Comparison of ENCODE assay signal across 11 mouse cellular contexts in the genomic region with DNA sequence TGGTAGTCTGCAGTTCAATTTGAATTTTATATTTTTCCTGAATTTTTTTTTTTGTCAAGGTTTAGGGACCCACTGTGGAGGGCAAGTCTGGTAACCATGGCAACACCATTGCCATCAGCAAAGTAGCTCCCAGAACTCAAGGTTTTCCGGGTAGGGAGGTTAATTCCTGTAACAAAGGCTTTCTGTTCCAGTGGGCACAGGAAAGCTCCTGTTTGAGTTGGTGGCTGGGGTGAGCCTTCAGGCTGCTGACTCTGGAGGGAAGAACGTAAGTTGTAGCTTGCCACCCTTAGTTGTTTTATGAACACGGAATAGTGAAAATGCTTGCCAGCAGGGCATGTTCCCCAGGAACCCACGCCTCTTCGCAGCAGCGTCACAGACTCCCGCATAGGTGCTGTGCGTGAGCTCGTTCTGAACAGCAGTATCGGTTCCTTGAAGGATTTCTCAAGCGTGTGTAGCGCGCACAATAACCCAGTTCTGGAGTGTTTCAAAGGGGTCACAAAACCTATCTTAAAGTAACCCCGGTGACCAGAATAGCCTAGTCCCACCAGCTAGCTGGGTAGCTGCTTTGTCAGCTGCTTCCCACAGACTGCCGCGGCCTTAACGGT. TPM values are rescaled to one million over a fixed set of nuclear protein-coding genes. Genes with fewer than 3 reads are reported as not detected.
A peak's percentile ranks its signal among the peaks of the same experiment; 100 is the strongest.
DNase-seq lines count a peak whose midpoint lies in the region; ATAC-seq lines count a peak whose summit lies in the region.
"Had no signal": no experiment of that assay in that cellular context is flagged by ENCODE, and none has a peak within 500 bp of the region (broad histone marks: within the 10 kb centered on the region; RNA-seq: fewer than 3 reads in every experiment).

A gene (plus strand): TSS at position 436 of the 605 bp plus-strand sequence.

- peak within 1 kb of the TSS; percentile 74 for H3K27ac ChIP-seq in limb, embryonic 13.5 days

- no peak within 1 kb of the TSS; the same call in 1 of the 2 replicates for H3K4me3 ChIP-seq in limb, embryonic 13.5 days

- H3K27me3 ChIP-seq in limb, embryonic 13.5 days = no peaks in the 10 kb centered on the region

- peak; percentile 55 for DNase-seq in heart, adult 11 months
- DNase-seq in heart, adult 9 months (ENCODE audit: low spot score in 2 of 2) = no peak
- DNase-seq in brain, adult 2 months (ENCODE audit: low read depth, low spot score) = peak; percentile 69
- DNase-seq in frontal cortex, postnatal 36 days (ENCODE audit: low spot score in 2 of 2) = peak; percentile 26
- no peak for DNase-seq in thymus, postnatal 14 days
- DNase-seq in T-cell, adult 2 months (ENCODE audit: low spot score) = no peak
- DNase-seq in cerebellum, adult 8-10 months = no peak
- DNase-seq: adrenal gland, adult 2 months; B cell, adult 2 months had no signal

- H3K36me3 ChIP-seq in limb, embryonic 13.5 days = no peaks in the 10 kb centered on the region

- H3K9me3 ChIP-seq in limb, embryonic 13.5 days = no peaks in the 10 kb centered on the region

- H3K9ac ChIP-seq in limb, embryonic 13.5 days = 0 out of 2 replicates have a peak within 1 kb of the TSS, but pooled peaks have one; percentile 25

- ATAC-seq in limb, embryonic 13.5 days (ENCODE audit: low FRiP score, low read depth) = 0 out of 2 replicates have a peak, but pooled peaks have one; percentile 36
- ATAC-seq: intestine, postnatal 0 days had no signal

- 59% methylated on average over 17 of the region's 17 CpGs for WGBS in limb, embryonic 13.5 days

- H3K4me1 ChIP-seq in limb, embryonic 13.5 days = peaks cover 6% of the 10 kb centered on the region; the same call in 1 of the 2 replicates

- peak within 1 kb of the TSS; percentile 45 for H3K4me2 ChIP-seq in limb, embryonic 13.5 days (replicated peaks)

RNA-seq across cellular contexts. Expression of the gene that starts here (rescaled TPM):
- 0.23 and 0.24 TPM in 2 replicates for polyA plus RNA-seq in limb, embryonic 13.5 days (2015; fragmentation: Nextera tagmentation; extraction: Ambion mirVana)

Comparison
In these comparisons a context has a peak if more than half of its experiments do, and no peak if none do; other contexts are left out.
1. DNase-seq: peak in heart, adult 11 months (single experiment), brain, adult 2 months (single experiment) and frontal cortex, postnatal 36 days (2 of 2); none in heart, adult 9 months (0 of 2), thymus, postnatal 14 days (single experiment), T-cell, adult 2 months (single experiment) and cerebellum, adult 8-10 months (single experiment).
2. Peak in ATAC-seq, H3K27ac ChIP-seq, H3K9ac ChIP-seq and H3K4me2 ChIP-seq in limb, embryonic 13.5 days; RNA of the gene not detected or under 1 TPM.